Mouse (Mus musculus) brain, embryonic 18.5 days (tissue): ENCODE measurements at regions not wholly inside any gene's neighbourhood (a gene's known extent, or its start where the extent isn't known, plus 50 kb on each side); places are given as distances from the start of the nearest gene placed in this dataset.
A peak's percentile ranks its signal among the peaks of the same experiment; 100 is the strongest.
"Not testable (repeated sequence)": the region's sequence is repeated elsewhere in the genome, so short reads cannot be mapped to it uniquely, and the experiment has no call there.

Source experiments
- DNase-seq: peaks from one replicate; pipeline ENCODE4 v3.0.0-alpha.2; 2012; ENCODE audit warnings: low read depth, low spot score

GRCm38 (mm10) chr3:21935571-21936261 lies 140.7 kb upstream of the Tbl1xr1 start:
- peak; percentile 87 for DNase-seq

- DNase-seq = no peak
Observed at GRCm38 (mm10) chr3:21936262-21936603, 140.2 kb upstream of the Tbl1xr1 start.

DNA sequence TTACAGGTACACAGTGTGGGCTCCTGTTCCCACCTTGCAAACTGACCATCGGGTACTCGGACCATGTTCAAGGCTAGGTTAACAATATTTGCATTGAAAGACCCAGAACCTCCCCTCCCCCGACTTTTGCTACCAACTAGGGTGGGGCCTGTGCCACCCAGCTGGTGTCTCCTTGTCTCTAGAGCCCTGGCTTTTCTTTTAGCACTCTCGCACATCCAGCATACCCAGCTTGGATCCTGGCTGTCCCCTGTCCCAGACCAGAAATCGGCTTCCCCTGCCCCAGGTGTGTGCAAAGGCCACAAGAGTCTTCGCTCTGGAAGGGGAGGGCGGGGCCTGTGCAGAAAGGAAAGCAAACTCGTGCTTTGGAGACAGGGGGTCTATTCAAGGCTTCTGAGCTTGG lies 139.8 kb upstream of the Tbl1xr1 start:
- DNase-seq = no peak

DNA sequence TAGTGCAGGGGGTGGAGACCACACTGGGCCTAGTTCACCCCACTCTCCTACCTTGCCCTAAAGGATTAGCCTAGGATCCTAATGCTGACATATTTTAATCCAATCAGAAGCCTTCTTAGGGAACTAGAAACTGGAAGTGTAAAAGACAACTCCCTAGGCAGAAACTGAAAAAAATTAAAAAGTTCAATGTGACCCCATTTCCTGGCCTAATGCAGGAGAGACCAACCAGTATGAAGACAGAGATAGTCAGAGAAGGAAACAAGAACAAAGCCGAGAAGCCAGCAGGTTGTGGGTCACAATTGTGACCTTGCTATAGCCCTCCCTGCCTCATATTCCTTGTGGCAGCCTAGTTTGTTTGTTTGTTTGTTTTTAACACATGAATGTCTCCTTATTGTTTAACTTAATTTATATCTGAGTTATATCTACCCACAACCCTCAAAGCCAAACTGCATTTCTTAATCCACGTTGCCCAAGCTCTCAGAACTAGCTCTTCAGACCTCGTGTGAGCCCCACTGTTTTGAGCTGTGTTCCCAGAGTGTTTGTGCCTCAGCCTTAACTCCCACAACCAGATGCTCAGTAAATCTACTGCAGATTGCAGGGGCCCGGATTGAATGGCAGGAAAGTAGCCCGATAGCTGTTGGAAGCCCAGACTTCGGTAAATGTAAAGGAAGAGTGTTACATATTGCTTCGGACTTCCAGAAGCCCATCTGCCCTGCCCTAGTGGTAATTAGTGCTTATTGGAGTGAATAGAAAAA lies 139.0 kb upstream of the Tbl1xr1 start:
- no peak for DNase-seq

DNA sequence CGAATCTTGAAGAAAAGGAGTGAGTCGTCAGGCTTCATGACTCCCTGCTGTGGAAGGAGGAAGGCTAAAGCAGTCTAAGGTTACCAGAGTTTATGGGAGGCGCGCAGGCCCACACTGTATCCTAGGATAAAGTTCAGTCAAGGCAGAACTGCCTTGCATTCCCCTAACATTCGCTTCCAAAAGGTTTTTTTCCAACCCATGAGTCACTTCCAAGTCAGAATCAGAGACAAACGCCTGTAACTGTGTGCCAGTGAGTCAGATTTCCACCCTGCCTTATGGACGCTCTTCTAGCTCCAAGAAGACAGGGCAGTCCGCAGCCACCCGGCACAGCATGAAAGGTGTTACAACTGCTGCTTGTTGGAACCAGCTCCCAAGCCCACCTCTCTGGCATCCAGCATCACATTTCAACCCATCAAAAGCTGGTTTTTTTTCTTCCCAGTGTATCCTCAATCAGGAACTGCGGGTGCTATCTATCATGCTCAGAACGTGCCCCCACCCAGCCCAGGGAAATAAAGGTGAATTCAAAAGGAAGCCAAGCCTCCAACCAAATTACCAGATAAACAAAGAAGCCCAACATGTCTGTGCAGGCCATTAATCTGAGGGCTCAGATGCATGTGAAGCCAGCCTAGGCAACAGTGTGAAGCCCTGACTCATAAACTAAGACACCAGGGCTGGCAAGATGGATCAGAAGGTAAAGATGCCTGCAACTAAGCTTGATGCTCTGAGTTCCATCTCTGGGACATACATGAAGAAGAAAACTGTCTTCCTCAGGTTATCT lies 138.2 kb upstream of the Tbl1xr1 start:
- DNase-seq = no peak

DNA sequence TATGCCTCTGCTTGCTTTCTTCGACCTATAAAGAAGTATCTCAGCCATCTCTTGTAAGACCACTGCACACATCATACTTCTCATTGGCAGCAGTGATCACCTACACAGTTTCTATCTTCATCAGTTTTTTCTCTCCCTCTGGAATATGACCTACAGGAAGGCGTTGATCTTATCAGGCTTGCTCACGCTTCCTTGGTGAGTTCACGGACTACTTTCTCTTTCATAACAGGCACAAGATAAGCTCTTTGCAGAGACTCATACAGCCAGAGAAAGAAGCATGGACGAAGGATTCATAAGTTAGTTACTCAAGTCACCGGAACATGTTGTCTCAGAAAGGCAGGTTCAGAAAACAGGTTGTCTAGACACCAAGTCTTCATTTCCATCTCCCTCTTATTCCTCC lies 136.7 kb upstream of the Tbl1xr1 start:
- no peak for DNase-seq

DNA sequence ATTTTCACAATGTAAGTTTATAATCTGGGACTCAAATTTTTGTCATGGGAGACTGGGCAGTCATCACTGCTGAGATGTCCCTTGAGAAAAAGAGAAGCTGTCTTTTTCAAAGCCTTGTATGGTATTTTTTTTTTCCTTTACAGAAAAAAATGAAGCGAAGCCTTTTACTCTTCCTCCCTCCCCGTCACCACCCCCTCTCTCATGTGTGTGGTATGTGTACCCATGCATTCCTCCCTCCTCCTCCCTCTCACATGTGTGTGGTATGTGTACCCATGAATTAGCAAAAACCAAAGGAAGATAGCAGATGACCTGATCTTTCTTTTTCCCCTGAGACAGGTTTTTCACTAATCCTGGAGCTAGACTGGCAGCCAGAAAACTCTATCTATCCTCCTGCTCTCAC lies 134.9 kb upstream of the Tbl1xr1 start:
- no peak for DNase-seq

GRCm38 (mm10) chr3:21942912-21943311 lies 133.5 kb upstream of the Tbl1xr1 start:
- DNase-seq = no peak

GRCm38 (mm10) chr3:21945775-21946174 lies 130.7 kb upstream of the Tbl1xr1 start:
- no peak for DNase-seq

DNA sequence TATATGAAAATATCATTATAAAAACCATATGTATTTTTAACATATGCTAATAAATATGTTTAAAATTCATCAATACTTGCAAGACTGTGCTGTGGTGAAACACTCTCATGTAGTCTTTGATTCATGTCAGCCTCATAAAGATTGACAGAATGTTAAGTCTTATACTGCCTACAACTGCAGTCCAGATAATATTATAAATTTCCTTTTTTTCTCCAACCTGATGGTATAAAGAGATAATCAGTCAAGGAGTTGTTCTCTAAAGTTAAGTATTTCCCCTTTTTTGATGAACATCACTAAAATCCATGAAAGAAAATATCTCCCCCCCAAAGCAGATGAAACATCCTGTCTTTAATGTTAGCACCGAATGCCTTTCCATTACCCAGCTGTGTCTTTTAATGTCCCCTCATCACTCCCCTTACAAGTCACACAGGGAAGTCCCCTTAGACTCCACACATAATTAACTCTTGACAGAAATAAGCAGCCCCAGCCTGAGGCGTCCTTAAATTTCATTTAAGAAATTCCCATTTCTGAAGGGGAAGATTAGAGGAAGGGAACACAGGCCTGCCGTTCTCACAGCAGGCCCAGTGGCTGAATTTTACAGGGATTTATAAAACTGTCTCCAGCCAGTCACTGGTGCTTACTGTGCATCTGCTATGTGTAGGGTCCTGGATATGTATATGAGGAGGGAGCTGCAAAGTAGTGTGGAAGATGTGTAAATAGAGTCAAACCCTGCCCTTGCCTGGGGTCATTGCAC lies 129.0 kb upstream of the Tbl1xr1 start:
- DNase-seq = no peak

DNA sequence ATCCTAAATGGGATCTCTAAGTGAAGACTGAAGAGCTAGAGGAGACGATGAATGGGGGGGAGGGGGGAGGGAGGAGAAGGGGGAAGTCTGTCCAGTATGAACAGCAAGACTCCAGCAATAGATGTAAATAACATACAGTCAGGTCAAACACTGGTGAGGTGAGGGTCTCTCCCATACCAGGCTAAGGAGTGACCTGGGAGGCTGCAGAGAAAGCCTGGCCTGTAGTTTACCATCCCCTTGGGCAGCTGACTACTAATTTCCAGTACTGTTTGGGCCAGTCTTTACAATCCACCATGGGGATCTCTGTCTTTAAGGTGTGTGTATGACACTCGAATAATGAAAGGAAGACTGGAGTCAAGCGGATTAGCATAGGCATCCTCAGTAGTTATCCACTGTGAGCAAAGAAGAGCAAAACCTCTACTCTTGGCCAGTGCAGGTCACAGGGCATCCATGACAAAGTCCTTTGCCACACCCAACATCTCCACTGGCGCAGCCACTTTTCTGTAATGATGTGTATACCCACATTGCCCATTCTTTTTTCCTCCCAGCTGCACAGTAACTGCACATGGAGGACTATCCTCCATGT lies 128.3 kb upstream of the Tbl1xr1 start:
- DNase-seq = no peak

DNA sequence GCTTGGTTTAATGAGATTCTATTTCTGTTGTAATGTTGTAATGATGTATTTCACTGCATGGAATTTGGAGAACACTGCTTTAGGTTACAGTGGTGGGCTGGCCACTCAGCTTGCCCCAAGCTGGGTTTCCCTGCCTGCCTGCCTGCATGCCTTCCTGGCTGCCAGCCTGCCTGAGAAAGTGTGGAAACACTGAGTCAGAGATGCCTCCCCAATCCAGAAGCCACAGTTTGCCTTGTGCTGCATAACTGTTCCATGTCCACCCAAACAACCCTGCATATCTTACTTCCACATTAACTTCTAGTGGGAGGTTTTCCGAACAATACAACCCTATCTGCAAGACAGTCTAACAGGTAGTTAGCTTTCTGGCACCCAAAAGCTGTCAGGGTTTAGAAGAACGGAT lies 127.0 kb upstream of the Tbl1xr1 start:
- no peak for DNase-seq

DNA sequence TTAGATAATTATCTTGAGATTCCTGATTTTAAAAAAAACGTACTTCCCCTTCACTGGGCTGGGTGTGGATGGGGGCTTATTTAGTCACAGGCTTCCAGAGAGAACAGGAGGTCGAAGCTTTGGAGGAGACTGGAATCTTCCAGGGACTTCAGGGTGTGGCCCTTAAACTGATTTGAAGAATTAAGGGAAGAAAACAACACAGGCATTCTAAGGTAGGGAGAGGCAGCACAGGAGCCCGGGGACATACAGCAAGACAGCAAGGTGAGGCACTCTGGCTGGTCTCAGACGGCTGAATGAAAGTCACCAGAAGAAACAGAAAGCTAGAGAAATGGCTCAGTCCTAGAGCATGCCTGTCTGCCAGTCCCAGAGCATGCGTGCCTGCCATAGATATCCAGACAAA lies 125.9 kb upstream of the Tbl1xr1 start:
- no peak for DNase-seq

DNA sequence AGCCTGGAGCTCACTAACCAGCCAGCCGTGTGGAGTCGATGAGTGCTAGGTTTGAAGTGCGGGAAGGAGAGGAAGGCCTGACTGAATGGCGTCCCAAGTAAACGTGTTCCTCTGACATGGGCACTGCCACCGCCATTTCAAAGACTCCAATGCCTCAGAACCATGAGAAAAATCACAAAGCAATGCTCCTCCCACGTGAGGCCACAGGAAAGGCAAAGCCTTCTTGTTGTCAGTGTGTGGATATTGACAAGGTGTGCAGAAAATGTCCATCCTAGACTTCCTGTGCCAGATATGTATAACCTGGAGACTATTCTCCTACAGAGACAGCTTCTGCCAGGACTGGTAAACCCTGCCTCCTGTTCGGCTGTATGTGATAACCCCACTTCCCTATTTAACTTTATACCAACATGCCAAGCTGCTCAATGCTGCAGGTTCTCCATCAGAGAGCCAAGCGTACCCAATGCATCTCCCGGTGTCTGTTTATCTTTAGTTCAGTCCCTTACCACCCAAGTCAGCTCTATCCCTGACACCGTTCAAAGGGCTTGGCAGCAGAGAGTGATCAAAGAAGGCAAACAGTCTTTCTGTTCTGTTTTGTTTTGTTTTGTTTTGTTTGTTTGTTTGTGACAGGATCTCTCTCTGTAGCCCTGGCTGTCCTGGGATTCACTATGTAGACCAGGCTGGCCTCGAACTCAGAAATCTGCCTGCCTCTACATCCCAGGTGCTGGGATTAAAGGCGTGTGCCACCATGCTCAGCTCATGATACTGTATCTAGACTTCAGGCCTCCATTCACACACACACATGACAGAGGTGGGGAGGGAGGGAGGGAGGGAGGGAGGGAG lies 124.8 kb upstream of the Tbl1xr1 start:
- DNase-seq = no peak

DNA sequence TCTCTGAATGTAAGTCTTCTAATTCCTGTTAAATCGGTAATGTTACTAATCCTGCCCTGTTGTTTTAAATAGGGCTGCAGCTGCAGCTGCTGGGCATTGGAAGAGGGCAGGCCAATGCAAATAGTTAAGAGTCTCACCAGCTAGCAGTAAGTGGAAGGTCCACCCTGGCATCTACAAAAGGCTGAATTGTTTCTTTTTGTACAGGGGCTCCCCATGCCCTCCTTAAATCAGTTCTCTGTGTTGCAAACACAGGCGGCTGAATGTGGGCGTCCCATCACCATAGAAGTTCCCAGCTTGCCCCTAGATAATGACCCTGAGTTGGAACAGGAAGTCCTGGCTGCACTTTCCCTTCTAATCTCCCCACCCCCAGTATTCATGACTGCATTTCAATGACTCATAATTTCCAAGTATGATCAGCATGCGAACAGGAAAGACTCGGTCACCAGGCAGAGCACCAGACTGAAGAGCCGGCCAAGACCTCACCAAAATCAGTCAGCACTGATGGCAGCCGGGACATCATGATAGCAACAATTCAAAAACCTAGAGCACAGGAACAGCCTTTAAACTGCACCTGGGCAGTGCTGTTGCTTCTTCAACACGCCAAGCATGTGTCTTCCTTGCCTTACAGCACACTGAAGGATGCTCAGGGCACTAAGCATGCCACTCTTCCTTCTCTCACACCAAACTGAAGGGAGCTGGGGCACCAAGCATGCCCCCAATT lies 123.6 kb upstream of the Tbl1xr1 start:
- no peak for DNase-seq

DNA sequence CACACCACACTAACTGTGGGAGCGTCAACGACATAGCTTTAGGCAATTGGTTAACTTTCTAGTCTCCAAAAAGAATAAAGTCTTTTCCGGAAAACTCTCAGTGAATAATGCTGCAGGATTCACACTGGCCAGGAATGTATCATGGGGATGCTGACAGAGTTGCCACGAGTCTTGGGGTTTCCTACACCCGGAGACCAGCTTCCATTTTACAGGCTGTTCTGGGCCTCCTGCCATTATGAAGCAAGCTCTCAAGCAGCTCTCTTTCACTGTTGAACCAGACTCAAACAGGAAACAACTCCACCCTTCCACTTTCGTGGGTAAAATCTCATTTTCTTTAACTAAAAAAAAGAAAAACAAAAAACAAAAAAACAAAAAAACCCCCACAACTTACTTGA lies 123.0 kb upstream of the Tbl1xr1 start:
- DNase-seq = no peak

DNA sequence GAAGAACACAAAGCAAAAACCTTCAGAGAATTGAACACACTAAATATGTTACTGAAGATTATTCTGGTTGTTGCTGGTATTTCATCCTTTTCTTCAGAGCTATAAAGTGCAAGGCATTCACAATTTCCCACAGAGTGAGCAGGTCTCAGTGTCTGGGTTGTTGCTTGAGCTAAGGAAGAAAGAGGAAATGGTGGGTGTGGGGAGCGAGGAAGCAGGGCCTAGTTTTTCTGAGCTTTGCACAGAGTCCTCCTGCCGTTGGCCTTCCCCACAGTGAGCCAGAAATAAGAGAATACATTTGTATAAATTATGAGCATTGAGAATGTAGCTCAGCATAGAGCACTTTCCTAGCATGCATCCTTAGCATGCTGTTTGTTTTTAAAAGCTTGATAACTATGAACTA lies 120.8 kb upstream of the Tbl1xr1 start:
- DNase-seq = no peak

DNA sequence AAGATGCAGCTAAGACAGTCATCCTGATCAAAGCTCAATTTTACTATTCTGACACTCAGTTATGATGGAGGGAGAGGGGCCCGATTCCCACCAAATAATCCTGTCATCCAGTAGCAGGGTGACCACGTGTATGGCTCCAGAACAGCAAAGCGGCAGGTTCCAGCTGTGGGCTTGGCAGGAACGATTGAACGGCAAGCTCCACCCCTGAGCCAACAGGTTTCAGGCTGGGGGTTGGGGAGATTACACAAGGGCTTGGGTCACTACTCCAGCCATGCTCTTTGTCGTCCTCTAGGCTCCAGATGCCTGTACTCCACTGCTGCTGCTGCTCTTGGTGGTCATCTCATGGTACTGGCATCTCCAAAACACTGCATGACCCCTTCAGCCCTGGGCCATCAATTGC lies 119.3 kb upstream of the Tbl1xr1 start:
- DNase-seq = not testable (repeated sequence)

- DNase-seq = no peak
Observed at GRCm38 (mm10) chr3:21958595-21959286, 117.7 kb upstream of the Tbl1xr1 start.
